Mouse (Mus musculus) bone marrow, adult 2 months (tissue): ENCODE measurements around the gene Cdkn2d. TPM values are rescaled to one million over a fixed set of nuclear protein-coding genes. Genes with fewer than 3 reads are reported as not detected.
A peak's percentile ranks its signal among the peaks of the same experiment; 100 is the strongest.
"Not testable (repeated sequence)": the region's sequence is repeated elsewhere in the genome, so short reads cannot be mapped to it uniquely, and the experiment has no call there.

Experiments used
- H3K27ac ChIP-seq: fragments of 200-500 bp; 2 replicates; pipeline ENCODE4 v1.5.1; 2012; ENCODE audit warnings: low read depth, mild to moderate bottlenecking, control low read depth, inconsistent platforms, low read length; ENCODE audit not compliant: control insufficient read depth, poor library complexity, insufficient read depth
- H3K4me1 ChIP-seq: fragments of 200-500 bp; 2 replicates; pipeline ENCODE4 v1.6.1; 2011; ENCODE audit warnings: low read length; ENCODE audit not compliant: control insufficient read depth, insufficient read depth
- H3K4me3 ChIP-seq: fragments of 200-500 bp; replicated peaks from 2 replicates; pipeline ENCODE3; 2011; ENCODE audit warnings: mild to moderate bottlenecking, low read depth, low read length, control low read depth; ENCODE audit not compliant: control insufficient read depth
- CTCF ChIP-seq: fragments of 200-500 bp; IDR thresholded peaks from 2 replicates; pipeline ENCODE4 v1.5.1; 2011; ENCODE audit warnings: low read length, control low read depth; ENCODE audit not compliant: control insufficient read depth, insufficient read depth
- POLR2A ChIP-seq: fragments of 200-500 bp; IDR thresholded peaks from 2 replicates; pipeline ENCODE4 v1.6.1; 2011; ENCODE audit warnings: low read depth, mild to moderate bottlenecking, control low read depth, low read length, borderline replicate concordance; ENCODE audit not compliant: control insufficient read depth
- WGBS: fragments of 180-500 bp; shearing (Covaris S2); methylation state at CpG from one replicate; pipeline ENCODE4 v1.1.7; 2018; 5-methylcytosine and 5-hydroxymethylcytosine counted together
- polyA plus RNA-seq: library from polyadenylated mRNA; stranded (reverse); fragments of >200 nt; gene quantifications from 2 replicates; pipeline ENCODE4 v1.2.4, GENCODE M21; 2011; ENCODE audit warnings: low replicate concordance; ENCODE audit not compliant: missing spikeins, insufficient read depth, insufficient read length

Gene Cdkn2d
- polyA plus RNA-seq, 1 experiment = 99.0 TPM

GRCm38 (mm10) chr9:21275727-21276126 is 15.5 kb downstream of the Cdkn2d start:
- Histone ChIP-seq H3K27ac (no peak overlapping the region), H3K4me3 (no peak overlapping the region), H3K4me1 (no peaks in the 10 kb centered on the region)
- WGBS = 94% methylated on average over 12 of the region's 12 CpGs
- no peak for TF ChIP-seq POLR2A
- TF ChIP-seq CTCF = no peak

DNA sequence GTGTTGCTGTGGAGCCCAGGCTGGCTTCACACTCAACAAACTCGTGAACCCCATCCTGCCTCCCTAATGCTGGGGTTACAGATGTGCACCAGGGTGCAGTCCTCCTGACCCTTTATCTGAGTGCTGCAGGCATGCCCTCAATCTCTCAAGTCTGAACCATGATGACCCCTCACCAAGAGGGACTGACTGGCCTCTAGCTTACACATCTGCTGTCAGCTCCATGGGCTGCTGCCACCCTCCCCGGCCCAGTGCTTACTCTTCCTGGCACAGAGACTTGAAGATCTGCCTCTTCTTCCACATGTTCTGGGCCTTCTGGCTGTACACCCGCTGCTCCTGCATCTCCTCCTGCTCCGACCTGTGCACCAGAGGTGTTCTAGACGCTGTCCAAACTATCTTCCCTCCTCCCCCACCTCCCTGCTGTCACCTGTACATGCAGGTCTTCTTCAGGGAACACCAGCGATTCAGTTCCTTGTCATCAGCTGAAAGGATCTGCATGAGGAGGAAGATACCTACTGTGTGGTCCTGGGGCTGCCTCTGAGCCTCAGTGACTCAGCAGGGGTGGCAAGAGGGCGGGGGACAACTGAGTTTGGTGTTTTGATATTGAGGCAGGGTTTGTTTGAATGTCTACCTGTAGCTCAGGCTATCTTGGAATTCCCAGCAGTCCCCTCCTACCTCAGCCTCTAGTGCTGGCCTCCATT is 16.0 kb downstream of the Cdkn2d start:
- H3K27ac ChIP-seq = no peak overlapping the region
- H3K4me3 ChIP-seq = no peak overlapping the region
- TF ChIP-seq POLR2A (no peak), CTCF (no peak)
- WGBS = 81% methylated on average over 7 of the region's 7 CpGs
- no peaks in the 10 kb centered on the region for H3K4me1 ChIP-seq

GRCm38 (mm10) chr9:21274336-21274735 is 16.9 kb downstream of the Cdkn2d start:
- H3K4me3 ChIP-seq = no peak overlapping the region
- H3K4me1 ChIP-seq = no peaks in the 10 kb centered on the region
- 86% methylated on average over 3 of the region's 3 CpGs for WGBS
- H3K27ac ChIP-seq = no peak overlapping the region
- TF ChIP-seq CTCF = no peak
- no peak for TF ChIP-seq POLR2A

GRCm38 (mm10) chr9:21273520-21274228 is 17.5 kb downstream of the Cdkn2d start:
- H3K4me1 ChIP-seq = no peaks in the 10 kb centered on the region
- WGBS = 86% methylated on average over 7 of the region's 7 CpGs
- H3K27ac ChIP-seq = no peak overlapping the region
- no peak for TF ChIP-seq POLR2A
- no peak for TF ChIP-seq CTCF
- H3K4me3 ChIP-seq = no peak overlapping the region

DNA sequence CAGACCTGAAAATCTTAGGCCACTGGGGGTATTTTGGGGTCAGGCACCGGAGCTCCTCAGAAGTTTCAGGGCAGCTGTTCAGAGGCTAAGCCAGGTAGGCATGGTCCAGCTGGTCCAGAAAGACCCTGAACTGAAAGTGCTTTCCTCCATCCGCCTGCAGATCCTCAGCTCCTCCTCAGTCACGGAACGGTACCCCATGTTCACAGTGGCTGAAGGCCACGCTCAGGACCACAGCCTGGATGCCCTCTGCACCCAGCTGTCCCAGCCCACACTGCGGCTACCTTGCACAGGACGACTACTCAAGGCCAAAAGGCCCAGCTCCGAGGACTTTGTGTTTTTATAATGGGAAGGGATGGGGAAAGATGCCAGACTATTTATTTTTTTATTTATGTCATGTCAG is 18.1 kb downstream of the Cdkn2d start:
- no peak overlapping the region for H3K4me3 ChIP-seq
- TF ChIP-seq POLR2A (0 out of 2 replicates have a peak, but pooled peaks have one; percentile 9), CTCF (no peak)
- no peak overlapping the region for H3K27ac ChIP-seq
- 88% methylated on average over 8 of the region's 8 CpGs for WGBS
- no peaks in the 10 kb centered on the region for H3K4me1 ChIP-seq

GRCm38 (mm10) chr9:21272391-21272790 is 18.8 kb downstream of the Cdkn2d start:
- H3K4me1 ChIP-seq = no peaks in the 10 kb centered on the region
- H3K4me3 ChIP-seq = no peak overlapping the region
- no peak overlapping the region for H3K27ac ChIP-seq
- TF ChIP-seq POLR2A = no peak
- TF ChIP-seq CTCF = no peak
- WGBS = 90% methylated on average over 9 of the region's 9 CpGs

DNA sequence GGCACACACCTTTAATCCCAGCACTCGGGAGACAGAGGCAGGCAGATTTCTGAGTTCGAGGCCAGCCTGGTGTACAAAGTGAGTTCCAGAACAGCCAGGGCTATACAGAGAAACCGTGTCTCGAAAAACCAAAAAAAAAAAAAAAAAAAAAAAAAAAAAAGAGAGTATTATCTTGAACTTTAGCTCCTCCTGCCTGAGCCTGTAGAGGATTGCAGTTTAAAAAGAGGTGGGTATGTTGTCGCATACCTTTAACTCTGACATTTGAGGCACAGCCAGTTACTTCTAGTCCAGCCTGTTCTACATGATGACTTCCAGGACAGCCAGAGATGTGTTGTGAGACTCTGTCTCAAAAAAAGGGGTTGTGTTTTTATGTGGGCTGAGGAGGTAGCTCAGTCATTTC is 21.6 kb downstream of the Cdkn2d start:
- not testable (repeated sequence) for H3K27ac ChIP-seq, H3K4me3 ChIP-seq, H3K4me1 ChIP-seq
- 63% methylated on average over 5 of the region's 5 CpGs for WGBS

- H3K4me1 ChIP-seq = peaks cover 4% of the 10 kb centered on the region
- TF ChIP-seq POLR2A (no peak), CTCF (no peak)
- no peak overlapping the region for H3K27ac ChIP-seq
- no peak overlapping the region for H3K4me3 ChIP-seq
- 92% methylated on average over 16 of the region's 16 CpGs for WGBS
Observed at GRCm38 (mm10) chr9:21268305-21268704, 22.9 kb downstream of the Cdkn2d start.
